Mouse (Mus musculus): Measurements from ENCODE around the gene Sept11. TPM values are rescaled to one million over a fixed set of nuclear protein-coding genes. Genes with fewer than 3 reads are reported as not detected.
A peak's percentile ranks its signal among the peaks of the same experiment; 100 is the strongest.

Gene Sept11
- polyA plus RNA-seq, 1 experiment from 2014 or later: 21.4 TPM

GRCm38 (mm10) chr5:93198232-93198631 is 105.0 kb downstream of the Sept11 start:
- Histone ChIP-seq H3K4me3 (ENCODE audit: low read depth, low read length) (no peak overlapping the region), H3K27ac (ENCODE audit: low read length) (no peak overlapping the region), H3K4me1 (ENCODE audit: control insufficient read depth, low read depth, low read length) (no peaks in the 10 kb centered on the region; the same call in 1 of the 2 replicates), H3K9ac (ENCODE audit: low read depth, low read length) (no peak overlapping the region), H3K9me3 (replicated peaks; ENCODE audit: control insufficient read depth, low read length) (no peaks in the 10 kb centered on the region), H3K4me2 (ENCODE audit: low read depth, low read length) (no peak overlapping the region), H3K27me3 (ENCODE audit: control insufficient read depth, insufficient read depth, low read depth, low read length) (no peaks in the 10 kb centered on the region), H3K36me3 (ENCODE audit: control insufficient read depth, insufficient read depth) (peaks cover 33% of the 10 kb centered on the region)
- ATAC-seq (ENCODE audit: low read depth): no peak
- WGBS (ENCODE audit: insufficient replicate concordance): 67% methylated on average over 3 of the region's 3 CpGs

DNA sequence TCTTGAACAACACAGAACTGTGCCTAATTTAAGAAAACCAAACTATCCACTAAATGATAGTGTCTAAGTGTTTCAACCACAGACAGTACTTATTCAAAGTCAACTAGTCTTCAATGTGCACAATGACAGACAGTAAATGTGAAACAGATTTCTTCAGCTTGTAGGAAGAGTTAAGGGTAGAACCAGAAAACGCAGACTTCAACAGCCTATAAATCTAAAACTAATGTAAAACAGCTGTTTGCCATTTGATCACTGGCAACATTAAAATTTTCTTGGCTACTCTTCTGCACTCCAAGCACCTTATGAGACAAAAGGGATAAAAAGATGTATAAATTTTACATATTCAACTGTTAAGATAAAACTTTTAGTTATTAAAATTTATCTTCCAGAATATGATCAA is 107.9 kb downstream of the Sept11 start:
- no peak overlapping the region for H3K9ac ChIP-seq (ENCODE audit: low read depth, low read length)
- H3K9me3 ChIP-seq (replicated peaks; ENCODE audit: control insufficient read depth, low read length): no peaks in the 10 kb centered on the region
- 86% methylated on average over 1 of the region's 1 CpGs for WGBS (ENCODE audit: insufficient replicate concordance)
- no peak for ATAC-seq (ENCODE audit: low read depth)
- peaks cover 33% of the 10 kb centered on the region for H3K36me3 ChIP-seq (ENCODE audit: control insufficient read depth, insufficient read depth)
- H3K4me3 ChIP-seq (ENCODE audit: low read depth, low read length): no peak overlapping the region
- H3K4me1 ChIP-seq (ENCODE audit: control insufficient read depth, low read depth, low read length): peaks cover 7% of the 10 kb centered on the region
- H3K27ac ChIP-seq (ENCODE audit: low read length): no peak overlapping the region
- H3K4me2 ChIP-seq (ENCODE audit: low read depth, low read length): no peak overlapping the region
- no peaks in the 10 kb centered on the region for H3K27me3 ChIP-seq (ENCODE audit: control insufficient read depth, insufficient read depth, low read depth, low read length)

- Histone ChIP-seq H3K9me3 (replicated peaks; ENCODE audit: control insufficient read depth, low read length) (no peaks in the 10 kb centered on the region), H3K4me1 (ENCODE audit: control insufficient read depth, low read depth, low read length) (peaks cover 13% of the 10 kb centered on the region), H3K27ac (ENCODE audit: low read length) (peak overlapping the region; percentile 89), H3K4me2 (ENCODE audit: low read depth, low read length) (peak overlapping the region; percentile 88), H3K27me3 (ENCODE audit: control insufficient read depth, insufficient read depth, low read depth, low read length) (no peaks in the 10 kb centered on the region), H3K4me3 (ENCODE audit: low read depth, low read length) (peak overlapping the region; percentile 90), H3K36me3 (ENCODE audit: control insufficient read depth, insufficient read depth) (peaks cover 12% of the 10 kb centered on the region), H3K9ac (ENCODE audit: low read depth, low read length) (peak overlapping the region; percentile 92)
- peak; percentile 51 for ATAC-seq (ENCODE audit: low read depth)
- under 1% methylated on average over 61 of the region's 63 CpGs for WGBS (ENCODE audit: insufficient replicate concordance)
These were observed 112.3 kb downstream of the Sept11 start for GRCm38 (mm10) chr5:93205371-93206108.

DNA sequence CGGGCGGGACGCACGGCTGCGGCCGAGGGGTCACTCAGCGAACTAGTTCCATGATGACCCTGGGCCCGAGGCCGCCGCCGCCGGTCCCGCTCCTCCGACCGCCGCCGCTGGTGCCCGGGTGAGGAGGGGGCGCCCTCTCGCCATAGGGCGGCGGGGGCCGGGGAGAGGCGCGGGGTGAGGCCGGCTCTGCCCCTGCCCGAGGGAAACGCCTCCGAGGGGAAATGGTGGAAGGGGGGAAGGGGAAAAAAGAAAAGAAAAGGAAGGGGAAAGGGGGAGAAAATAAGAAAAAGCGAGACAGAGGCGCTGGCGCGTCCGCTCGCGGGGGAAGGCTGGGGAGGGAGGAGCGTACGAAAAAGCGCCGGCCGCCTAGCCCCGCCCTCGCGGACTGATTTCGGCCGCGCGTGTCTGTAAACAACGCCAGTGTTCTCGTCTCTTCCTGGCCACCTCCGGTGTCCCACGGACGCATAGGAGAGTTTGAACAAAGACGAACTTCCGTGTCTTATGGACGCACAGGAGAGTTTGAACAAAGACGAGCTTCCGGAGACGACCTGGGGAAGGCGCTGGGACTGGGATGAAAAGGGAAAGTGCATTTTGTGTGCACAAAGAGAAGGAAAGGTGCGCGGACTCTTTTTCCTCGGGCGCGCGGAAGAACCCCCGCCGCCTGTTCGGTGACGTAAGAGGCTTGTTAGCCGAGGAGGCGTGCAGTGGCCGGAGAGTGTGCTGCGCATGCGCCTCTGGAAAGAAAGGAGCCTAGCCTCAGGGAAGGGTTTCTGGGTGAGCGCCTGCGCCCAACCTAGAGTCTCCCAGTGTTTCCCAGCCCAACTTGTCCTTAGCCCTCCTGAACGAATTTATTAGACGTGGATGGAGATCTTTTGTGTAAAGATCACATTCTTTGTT is 113.1 kb downstream of the Sept11 start, which contains the start of the genes Ccni and 2010109A12Rik:
TSS of gene Ccni (minus strand) at position 387 of the 897 bp plus-strand sequence.
TSS of gene 2010109A12Rik (plus strand) at position 410 of the 897 bp plus-strand sequence.
- H3K9ac ChIP-seq (ENCODE audit: low read depth, low read length): peak within 1 kb of the TSS; percentile 92
- no peaks in the 10 kb centered on the region for H3K27me3 ChIP-seq (ENCODE audit: control insufficient read depth, insufficient read depth, low read depth, low read length)
- under 1% methylated on average over 74 of the region's 79 CpGs for WGBS (ENCODE audit: insufficient replicate concordance)
- peak within 1 kb of the TSS; percentile 90 for H3K4me3 ChIP-seq (ENCODE audit: low read depth, low read length)
- peaks cover 13% of the 10 kb centered on the region for H3K4me1 ChIP-seq (ENCODE audit: control insufficient read depth, low read depth, low read length)
- H3K9me3 ChIP-seq (replicated peaks; ENCODE audit: control insufficient read depth, low read length): no peaks in the 10 kb centered on the region
- ATAC-seq (ENCODE audit: low read depth): peak; percentile 94
- H3K36me3 ChIP-seq (ENCODE audit: control insufficient read depth, insufficient read depth): peaks cover 7% of the 10 kb centered on the region; the same call in 1 of the 2 replicates
- peak within 1 kb of the TSS; percentile 89 for H3K27ac ChIP-seq (ENCODE audit: low read length)
- peak within 1 kb of the TSS; percentile 88 for H3K4me2 ChIP-seq (ENCODE audit: low read depth, low read length)

- H3K4me2 ChIP-seq (ENCODE audit: low read depth, low read length): peak overlapping the region; percentile 82
- peak overlapping the region; percentile 89 for H3K27ac ChIP-seq (ENCODE audit: low read length)
- H3K9ac ChIP-seq (ENCODE audit: low read depth, low read length): peak overlapping the region; percentile 92
- ATAC-seq (ENCODE audit: low read depth): no peak
- peaks cover 13% of the 10 kb centered on the region for H3K4me1 ChIP-seq (ENCODE audit: control insufficient read depth, low read depth, low read length)
- peak overlapping the region; percentile 90 for H3K4me3 ChIP-seq (ENCODE audit: low read depth, low read length)
- H3K9me3 ChIP-seq (replicated peaks; ENCODE audit: control insufficient read depth, low read length): no peaks in the 10 kb centered on the region
- 4% methylated on average over 6 of the region's 6 CpGs for WGBS (ENCODE audit: insufficient replicate concordance)
- H3K27me3 ChIP-seq (ENCODE audit: control insufficient read depth, insufficient read depth, low read depth, low read length): no peaks in the 10 kb centered on the region
- H3K36me3 ChIP-seq (ENCODE audit: control insufficient read depth, insufficient read depth): peaks cover 3% of the 10 kb centered on the region; the same call in 1 of the 2 replicates
These were observed 113.7 kb downstream of the Sept11 start for GRCm38 (mm10) chr5:93207006-93207348.

- Histone ChIP-seq H3K9me3 (replicated peaks; ENCODE audit: control insufficient read depth, low read length) (no peaks in the 10 kb centered on the region), H3K36me3 (ENCODE audit: control insufficient read depth, insufficient read depth) (no peaks in the 10 kb centered on the region), H3K4me3 (ENCODE audit: low read depth, low read length) (no peak overlapping the region), H3K4me2 (ENCODE audit: low read depth, low read length) (peak overlapping the region; percentile 82; the same call in 1 of the 2 replicates), H3K4me1 (ENCODE audit: control insufficient read depth, low read depth, low read length) (peaks cover 13% of the 10 kb centered on the region), H3K27ac (ENCODE audit: low read length) (no peak overlapping the region), H3K27me3 (ENCODE audit: control insufficient read depth, insufficient read depth, low read depth, low read length) (no peaks in the 10 kb centered on the region), H3K9ac (ENCODE audit: low read depth, low read length) (no peak overlapping the region)
- 81% methylated on average over 1 of the region's 1 CpGs for WGBS (ENCODE audit: insufficient replicate concordance)
- ATAC-seq (ENCODE audit: low read depth): no peak
These were observed 114.3 kb downstream of the Sept11 start for GRCm38 (mm10) chr5:93207555-93207954.

DNA sequence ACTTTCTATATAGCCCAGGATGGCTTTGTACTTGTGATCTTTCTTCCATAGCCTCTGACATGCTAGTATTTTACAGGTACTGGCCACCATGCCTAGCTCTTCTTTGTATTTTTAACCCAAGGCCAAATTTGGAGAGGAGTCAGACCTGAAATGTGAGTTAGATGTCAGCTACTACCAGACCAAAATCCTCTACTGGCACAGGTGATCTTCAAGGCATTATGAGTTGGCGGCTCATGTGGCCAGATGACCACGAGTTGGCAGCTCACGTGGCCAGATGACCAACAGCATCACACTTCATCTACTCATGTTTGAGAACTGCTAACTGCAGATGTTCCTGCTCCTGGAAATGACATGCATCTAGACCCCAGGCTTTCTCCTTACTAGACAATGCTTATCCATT is 125.1 kb downstream of the Sept11 start:
- H3K9ac ChIP-seq (ENCODE audit: low read depth, low read length): no peak overlapping the region
- ATAC-seq (ENCODE audit: low read depth): no peak
- no peaks in the 10 kb centered on the region for H3K4me1 ChIP-seq (ENCODE audit: control insufficient read depth, low read depth, low read length)
- H3K36me3 ChIP-seq (ENCODE audit: control insufficient read depth, insufficient read depth): no peaks in the 10 kb centered on the region
- no peak overlapping the region for H3K27ac ChIP-seq (ENCODE audit: low read length)
- H3K4me2 ChIP-seq (ENCODE audit: low read depth, low read length): no peak overlapping the region
- H3K27me3 ChIP-seq (ENCODE audit: control insufficient read depth, insufficient read depth, low read depth, low read length): no peaks in the 10 kb centered on the region
- H3K9me3 ChIP-seq (replicated peaks; ENCODE audit: control insufficient read depth, low read length): no peaks in the 10 kb centered on the region
- 64% methylated on average over 3 of the region's 3 CpGs for WGBS (ENCODE audit: insufficient replicate concordance)
- no peak overlapping the region for H3K4me3 ChIP-seq (ENCODE audit: low read depth, low read length)

DNA sequence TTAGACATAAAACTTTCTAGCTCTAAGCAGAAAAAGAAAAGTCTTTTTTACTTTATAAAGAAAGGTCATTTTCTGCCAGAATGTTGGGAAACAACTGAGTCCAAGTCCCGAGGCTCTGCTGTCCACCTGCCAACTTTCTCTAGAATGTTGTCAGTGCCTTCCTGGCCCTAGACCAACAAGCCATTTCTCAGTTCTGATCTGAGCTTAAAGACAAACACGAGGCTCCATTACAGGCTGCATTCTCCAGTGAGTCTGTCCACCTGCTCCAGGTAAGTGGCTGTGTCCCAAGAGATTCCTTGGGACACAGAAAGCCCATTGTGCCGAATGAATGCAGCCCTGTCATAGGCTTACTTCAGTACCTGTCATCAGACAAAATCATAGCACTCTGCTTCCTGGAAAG is 128.4 kb downstream of the Sept11 start:
- Histone ChIP-seq H3K4me3 (ENCODE audit: low read depth, low read length) (no peak overlapping the region), H3K9ac (ENCODE audit: low read depth, low read length) (no peak overlapping the region), H3K27me3 (ENCODE audit: control insufficient read depth, insufficient read depth, low read depth, low read length) (no peaks in the 10 kb centered on the region), H3K9me3 (replicated peaks; ENCODE audit: control insufficient read depth, low read length) (no peaks in the 10 kb centered on the region), H3K4me2 (ENCODE audit: low read depth, low read length) (no peak overlapping the region), H3K4me1 (ENCODE audit: control insufficient read depth, low read depth, low read length) (peaks cover 2% of the 10 kb centered on the region; the same call in 1 of the 2 replicates), H3K27ac (ENCODE audit: low read length) (no peak overlapping the region), H3K36me3 (ENCODE audit: control insufficient read depth, insufficient read depth) (no peaks in the 10 kb centered on the region)
- ATAC-seq (ENCODE audit: low read depth): no peak
- WGBS (ENCODE audit: insufficient replicate concordance): 50% methylated on average over 3 of the region's 3 CpGs
